Mouse (Mus musculus) neural tube, embryonic 12.5 days (tissue): ENCODE measurements around the gene Zfand5. TPM values are rescaled to one million over a fixed set of nuclear protein-coding genes. Genes with fewer than 3 reads are reported as not detected.
"Not testable (repeated sequence)": the region's sequence is repeated elsewhere in the genome, so short reads cannot be mapped to it uniquely, and the experiment has no call there.

Experiments
- ATAC-seq: fragments of 200-750 bp; cut with Nextera tagmentation; 2 replicates; pipeline ENCODE4 v1.8.0; 2017; ENCODE audit warnings: low read depth, mild to moderate bottlenecking, moderate TSS enrichment, moderate library complexity; ENCODE audit not compliant: low FRiP score
- H3K27ac ChIP-seq: fragments of 300-500 bp; sonication (generic); 2 replicates; pipeline ENCODE4 v1.5.1; 2016
- H3K27me3 ChIP-seq: fragments of 300-500 bp; sonication (generic); replicated peaks from 2 replicates; pipeline ENCODE4 v1.6.1; 2016; ENCODE audit warnings: mild to moderate bottlenecking
- H3K36me3 ChIP-seq: fragments of 300-500 bp; sonication (generic); 2 replicates; pipeline ENCODE4 v1.6.1; 2016; ENCODE audit warnings: mild to moderate bottlenecking
- H3K4me1 ChIP-seq: fragments of 300-500 bp; sonication (generic); 2 replicates; pipeline ENCODE4 v1.6.1; 2016
- H3K4me2 ChIP-seq: fragments of 300-500 bp; sonication (generic); replicated peaks from 2 replicates; pipeline ENCODE4 v1.6.1; 2016; ENCODE audit warnings: mild to moderate bottlenecking
- H3K4me3 ChIP-seq: fragments of 300-500 bp; sonication (generic); 2 replicates; pipeline ENCODE4 v1.5.1; 2016
- H3K9ac ChIP-seq: fragments of 300-500 bp; sonication (generic); 2 replicates; pipeline ENCODE4 v1.6.1; 2016; ENCODE audit warnings: mild to moderate bottlenecking
- H3K9me3 ChIP-seq: fragments of 300-500 bp; sonication (generic); 2 replicates; pipeline ENCODE4 v1.6.1; 2016; ENCODE audit warnings: mild to moderate bottlenecking
- WGBS: fragments of 180-500 bp; shearing (Covaris S2); methylation state at CpG from one replicate; pipeline ENCODE4 v1.1.7; 2016; 5-methylcytosine and 5-hydroxymethylcytosine counted together
- polyA plus RNA-seq: library from polyadenylated mRNA; unstranded; fragments of >200 nt; fragmentation: Nextera tagmentation; extraction: Ambion mirVana; gene quantifications from 2 replicates; pipeline ENCODE4 v1.2.1, GENCODE M21; 2016

Zfand5 gene
- polyA plus RNA-seq, result 195 and 221 TPM in 2 replicates

GRCm38 (mm10) chr19:21271741-21272654, at the start of gene Zfand5:
Gene Zfand5 (plus strand): TSS chr19:21272278.
- peak within 1 kb of the TSS; percentile 99 for H3K27ac ChIP-seq
- WGBS, result under 1% methylated on average over 116 of the region's 118 CpGs

GRCm38 (mm10) chr19:21227131-21227530, 44.9 kb upstream of the Zfand5 start:
- no peak for ATAC-seq
- H3K9ac ChIP-seq, result no peak overlapping the region
- 88% methylated on average over 4 of the region's 4 CpGs for WGBS
- no peaks in the 10 kb centered on the region for H3K4me1 ChIP-seq
- no peak overlapping the region for H3K4me3 ChIP-seq
- no peaks in the 10 kb centered on the region for H3K36me3 ChIP-seq
- H3K9me3 ChIP-seq, result no peaks in the 10 kb centered on the region
- no peak overlapping the region for H3K4me2 ChIP-seq
- no peak overlapping the region for H3K27ac ChIP-seq
- H3K27me3 ChIP-seq, result no peaks in the 10 kb centered on the region

More at GRCm38 (mm10) chr19:21271741-21272654, at the start of gene Zfand5:
- ATAC-seq, result peak; percentile 96
- H3K9ac ChIP-seq, result peak within 1 kb of the TSS; percentile 100
- H3K4me3 ChIP-seq, result peak within 1 kb of the TSS; percentile 96
- H3K4me1 ChIP-seq, result peaks cover 6% of the 10 kb centered on the region
- peaks cover 8% of the 10 kb centered on the region for H3K36me3 ChIP-seq
- no peaks in the 10 kb centered on the region for H3K27me3 ChIP-seq
- no peaks in the 10 kb centered on the region for H3K9me3 ChIP-seq
- H3K4me2 ChIP-seq, result peak within 1 kb of the TSS; percentile 79

GRCm38 (mm10) chr19:21227754-21228153, 44.3 kb upstream of the Zfand5 start:
- no peak overlapping the region for H3K9ac ChIP-seq
- H3K4me1 ChIP-seq, result no peaks in the 10 kb centered on the region
- no peak for ATAC-seq
- 53% methylated on average over 2 of the region's 2 CpGs for WGBS
- no peak overlapping the region for H3K4me2 ChIP-seq
- no peak overlapping the region for H3K4me3 ChIP-seq
- no peak overlapping the region for H3K27ac ChIP-seq
- H3K27me3 ChIP-seq, result no peaks in the 10 kb centered on the region
- H3K9me3 ChIP-seq, result no peaks in the 10 kb centered on the region
- no peaks in the 10 kb centered on the region for H3K36me3 ChIP-seq

GRCm38 (mm10) chr19:21248730-21249129, 23.3 kb upstream of the Zfand5 start:
- WGBS, result 97% methylated on average over 2 of the region's 2 CpGs
- H3K4me3 ChIP-seq, H3K27ac ChIP-seq, H3K4me1 ChIP-seq, ATAC-seq, H3K27me3 ChIP-seq, H3K36me3 ChIP-seq, H3K9me3 ChIP-seq, H3K4me2 ChIP-seq, H3K9ac ChIP-seq: not testable (repeated sequence)

- ATAC-seq, result no peak
- H3K4me3 ChIP-seq, result no peak overlapping the region
- H3K27ac ChIP-seq, result no peak overlapping the region
- WGBS, result 79% methylated on average over 2 of the region's 2 CpGs
- H3K9me3 ChIP-seq, result no peaks in the 10 kb centered on the region
- H3K9ac ChIP-seq, result no peak overlapping the region
- H3K36me3 ChIP-seq, result no peaks in the 10 kb centered on the region
- H3K4me1 ChIP-seq, result no peaks in the 10 kb centered on the region
- no peaks in the 10 kb centered on the region for H3K27me3 ChIP-seq
- no peak overlapping the region for H3K4me2 ChIP-seq
Observed at GRCm38 (mm10) chr19:21253846-21254245, 18.2 kb upstream of the Zfand5 start.

- Histone ChIP-seq H3K9me3 (no peaks in the 10 kb centered on the region), H3K27me3 (no peaks in the 10 kb centered on the region), H3K4me3 (no peak overlapping the region), H3K9ac (no peak overlapping the region), H3K4me2 (no peak overlapping the region), H3K4me1 (no peaks in the 10 kb centered on the region), H3K27ac (no peak overlapping the region), H3K36me3 (no peaks in the 10 kb centered on the region)
- 81% methylated on average over 3 of the region's 3 CpGs for WGBS
- ATAC-seq, result no peak
Observed at GRCm38 (mm10) chr19:21255920-21256319, 16.2 kb upstream of the Zfand5 start.

GRCm38 (mm10) chr19:21259453-21259852, 12.6 kb upstream of the Zfand5 start:
- ATAC-seq, result no peak
- no peaks in the 10 kb centered on the region for H3K4me1 ChIP-seq
- no peak overlapping the region for H3K4me2 ChIP-seq
- H3K9me3 ChIP-seq, result no peaks in the 10 kb centered on the region
- no peak overlapping the region for H3K4me3 ChIP-seq
- H3K27me3 ChIP-seq, result no peaks in the 10 kb centered on the region
- no peak overlapping the region for H3K27ac ChIP-seq
- 90% methylated on average over 2 of the region's 2 CpGs for WGBS
- H3K36me3 ChIP-seq, result no peaks in the 10 kb centered on the region
- H3K9ac ChIP-seq, result no peak overlapping the region

GRCm38 (mm10) chr19:21260280-21260679, 11.8 kb upstream of the Zfand5 start:
- H3K4me1 ChIP-seq, result no peaks in the 10 kb centered on the region

GRCm38 (mm10) chr19:21271186-21271585, 892 bp upstream of the Zfand5 start:
- Histone ChIP-seq H3K9ac (peak overlapping the region; percentile 100), H3K27ac (peak overlapping the region; percentile 95), H3K4me2 (peak overlapping the region; percentile 79), H3K4me3 (peak overlapping the region; percentile 96), H3K4me1 (peaks cover 6% of the 10 kb centered on the region), H3K9me3 (no peaks in the 10 kb centered on the region), H3K27me3 (no peaks in the 10 kb centered on the region), H3K36me3 (no peaks in the 10 kb centered on the region)
- 0 out of 2 replicates have a peak, but pooled peaks have one; percentile 0 for ATAC-seq
- 26% methylated on average over 8 of the region's 8 CpGs for WGBS

More at GRCm38 (mm10) chr19:21260280-21260679, 11.8 kb upstream of the Zfand5 start:
- Histone ChIP-seq H3K27me3 (no peaks in the 10 kb centered on the region), H3K36me3 (no peaks in the 10 kb centered on the region), H3K9me3 (no peaks in the 10 kb centered on the region), H3K4me2 (no peak overlapping the region), H3K4me3 (no peak overlapping the region), H3K9ac (no peak overlapping the region), H3K27ac (no peak overlapping the region)
- no peak for ATAC-seq

GRCm38 (mm10) chr19:21272655-21273284, 692 bp downstream of the Zfand5 start:
- WGBS, result under 1% methylated on average over 65 of the region's 66 CpGs
- peak overlapping the region; percentile 100 for H3K9ac ChIP-seq
- peak; percentile 61 for ATAC-seq

GRCm38 (mm10) chr19:21273440-21273839, 1.4 kb downstream of the Zfand5 start:
- Histone ChIP-seq H3K9me3 (no peaks in the 10 kb centered on the region), H3K27ac (no peak overlapping the region)
- WGBS, result 0% methylated on average over 4 of the region's 4 CpGs

More at GRCm38 (mm10) chr19:21272655-21273284, 692 bp downstream of the Zfand5 start:
- peak overlapping the region; percentile 96 for H3K4me3 ChIP-seq
- no peaks in the 10 kb centered on the region for H3K27me3 ChIP-seq
- H3K4me1 ChIP-seq, result peaks cover 6% of the 10 kb centered on the region
- peak overlapping the region; percentile 79 for H3K4me2 ChIP-seq
- H3K9me3 ChIP-seq, result no peaks in the 10 kb centered on the region
- H3K27ac ChIP-seq, result peak overlapping the region; percentile 99
- H3K36me3 ChIP-seq, result peaks cover 14% of the 10 kb centered on the region

GRCm38 (mm10) chr19:21274181-21274591, 2.1 kb downstream of the Zfand5 start:
- no peaks in the 10 kb centered on the region for H3K27me3 ChIP-seq
- WGBS, result 0% methylated on average over 2 of the region's 2 CpGs
- no peak overlapping the region for H3K27ac ChIP-seq
- H3K4me1 ChIP-seq, result peaks cover 6% of the 10 kb centered on the region
- ATAC-seq, result no peak
- no peaks in the 10 kb centered on the region for H3K9me3 ChIP-seq
- H3K4me3 ChIP-seq, result peak overlapping the region; percentile 53
- peak overlapping the region; percentile 60; the same call in 1 of the 2 replicates for H3K9ac ChIP-seq
- H3K36me3 ChIP-seq, result peaks cover 19% of the 10 kb centered on the region
- H3K4me2 ChIP-seq, result peak overlapping the region; percentile 79

More at GRCm38 (mm10) chr19:21273440-21273839, 1.4 kb downstream of the Zfand5 start:
- H3K4me1 ChIP-seq, result peaks cover 6% of the 10 kb centered on the region
- H3K4me2 ChIP-seq, result peak overlapping the region; percentile 79
- H3K27me3 ChIP-seq, result no peaks in the 10 kb centered on the region
- H3K36me3 ChIP-seq, result peaks cover 16% of the 10 kb centered on the region
- H3K9ac ChIP-seq, result peak overlapping the region; percentile 60
- peak overlapping the region; percentile 53 for H3K4me3 ChIP-seq
- no peak for ATAC-seq
